Mouse (Mus musculus): ENCODE measurements around the gene Esp4.
"Not testable (repeated sequence)": the region's sequence is repeated elsewhere in the genome, so short reads cannot be mapped to it uniquely, and the experiment has no call there.

The Esp4 gene

GRCm38 (mm10) chr17:40598294-40598693, at the start of gene Esp4:
Esp4 (plus strand) TSS chr17:40598594.
- DNase-seq = no peak

- no peak for DNase-seq
Measured at GRCm38 (mm10) chr17:40553470-40553869, 44.9 kb upstream of the Esp4 start.

- no peak for DNase-seq
Measured at GRCm38 (mm10) chr17:40561207-40561606, 37.2 kb upstream of the Esp4 start, which contains the start of gene Esp6. Esp6 (plus strand) TSS chr17:40561507.

GRCm38 (mm10) chr17:40583906-40584305, 14.5 kb upstream of the Esp4 start:
- DNase-seq = not testable (repeated sequence)

- no peak for DNase-seq
Measured at GRCm38 (mm10) chr17:40591297-40591696, 7.1 kb upstream of the Esp4 start.

- DNase-seq = not testable (repeated sequence)
Measured at GRCm38 (mm10) chr17:40631775-40632174, 33.4 kb downstream of the Esp4 start, which contains the start of gene Esp3. Esp3 (plus strand) TSS chr17:40632075.
